Mouse (Mus musculus) liver, embryonic 12.5 days (tissue): ENCODE data around the gene Timm29. TPM values are rescaled to one million over a fixed set of nuclear protein-coding genes. Genes with fewer than 3 reads are reported as not detected.

ENCODE experiments used
- ATAC-seq: fragments of 200-750 bp; cut with Nextera tagmentation; 2 replicates; pipeline ENCODE4 v1.8.0; 2017; ENCODE audit warnings: moderate number of reproducible peaks, mild to moderate bottlenecking, moderate library complexity
- H3K27ac ChIP-seq: fragments of 300-500 bp; sonication (generic); 2 replicates; pipeline ENCODE4 v1.5.1; 2016; ENCODE audit warnings: mild to moderate bottlenecking
- H3K27me3 ChIP-seq: fragments of 300-500 bp; sonication (generic); replicated peaks from 2 replicates; pipeline ENCODE4 v1.6.1; 2016; ENCODE audit warnings: mild to moderate bottlenecking, moderate library complexity
- H3K36me3 ChIP-seq: fragments of 300-500 bp; sonication (generic); 2 replicates; pipeline ENCODE4 v1.6.1; 2016; ENCODE audit warnings: mild to moderate bottlenecking, moderate library complexity
- H3K4me1 ChIP-seq: fragments of 300-500 bp; sonication (generic); 2 replicates; pipeline ENCODE4 v1.6.1; 2016
- H3K4me2 ChIP-seq: fragments of 300-500 bp; sonication (generic); 2 replicates; pipeline ENCODE4 v1.6.1; 2016; ENCODE audit warnings: mild to moderate bottlenecking, moderate library complexity
- H3K4me3 ChIP-seq: fragments of 300-500 bp; sonication (generic); 2 replicates; pipeline ENCODE4 v1.5.1; 2016; ENCODE audit warnings: mild to moderate bottlenecking, moderate library complexity
- H3K9ac ChIP-seq: fragments of 300-500 bp; sonication (generic); 2 replicates; pipeline ENCODE4 v1.6.1; 2016; ENCODE audit warnings: mild to moderate bottlenecking, moderate library complexity
- H3K9me3 ChIP-seq: fragments of 300-500 bp; sonication (generic); replicated peaks from 2 replicates; pipeline ENCODE4 v1.6.1; 2016; ENCODE audit warnings: mild to moderate bottlenecking, moderate library complexity
- WGBS: fragments of 180-500 bp; shearing (Covaris S2); methylation state at CpG from one replicate; pipeline ENCODE4 v1.1.7; 2016; ENCODE audit not compliant: insufficient replicate concordance; 5-methylcytosine and 5-hydroxymethylcytosine counted together
- microRNA counts: library from miRNA; unstranded; fragments of <30 nt; microRNA quantifications from one replicate; lab custom pipeline; 2017
- microRNA-seq: library from miRNA; unstranded; fragments of <30 nt; microRNA quantifications from one replicate; pipeline ENCODE4, GENCODE M21; 2017
- polyA plus RNA-seq: library from polyadenylated mRNA; unstranded; fragments of >200 nt; fragmentation: Nextera tagmentation; extraction: Ambion mirVana; gene quantifications from 2 replicates; pipeline ENCODE4 v1.2.1, GENCODE M21; 2016

Timm29 gene
- polyA plus RNA-seq, 1 experiment from 2014 or later, result 32.8 TPM

DNA sequence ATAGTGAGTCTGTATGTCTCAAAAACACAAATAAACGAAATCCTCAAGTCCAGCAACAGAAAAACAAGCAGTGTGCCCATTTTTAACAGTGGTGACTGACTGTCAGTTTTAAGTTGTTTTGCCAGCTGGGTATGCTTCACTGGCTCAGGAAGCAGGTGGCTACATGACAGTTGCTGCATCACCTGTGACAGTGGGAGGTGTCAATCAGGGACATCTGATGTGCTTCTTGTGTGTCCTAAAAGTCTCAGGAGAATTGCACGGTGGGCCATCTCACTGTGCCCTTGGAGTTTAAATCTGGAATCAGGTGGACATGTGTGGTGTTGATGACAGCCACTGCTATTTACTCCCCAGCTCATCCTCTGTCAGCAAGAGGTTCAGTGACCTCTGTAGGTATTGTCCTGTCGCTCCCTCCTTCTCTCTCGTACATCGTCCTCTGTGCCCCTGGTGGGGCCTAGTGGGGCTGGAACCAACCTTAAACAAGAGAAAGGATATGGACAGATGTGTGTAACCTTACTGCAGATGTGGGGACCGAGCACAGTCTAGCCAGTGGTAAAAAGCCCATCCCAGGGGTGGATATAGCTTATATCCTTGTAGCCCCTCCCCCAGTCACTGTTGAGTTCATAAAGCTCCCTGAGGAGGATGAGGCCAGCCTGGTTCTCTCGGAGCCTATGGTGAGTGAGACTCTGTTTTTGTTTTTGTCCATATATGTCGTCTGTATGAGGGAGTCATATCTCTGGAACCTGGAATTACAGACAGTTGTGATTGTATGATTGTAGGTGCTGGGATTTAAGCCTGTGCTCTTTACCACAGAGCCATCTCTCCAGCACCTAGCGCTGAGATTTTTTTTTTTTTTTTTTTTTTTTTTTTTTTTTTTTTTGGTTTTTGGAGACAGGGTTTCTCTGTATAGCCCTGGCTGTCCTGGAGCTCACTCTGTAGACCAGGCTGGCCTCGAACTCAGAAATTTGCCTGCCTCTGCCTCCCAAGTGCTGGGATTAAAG lies 33.1 kb downstream of the Timm29 start:
- no peak overlapping the region for H3K9ac ChIP-seq
- H3K4me3 ChIP-seq, result no peak overlapping the region
- H3K36me3 ChIP-seq, result peaks cover 8% of the 10 kb centered on the region
- 81% methylated on average over 10 of the region's 10 CpGs for WGBS
- no peak overlapping the region for H3K27ac ChIP-seq
- peaks cover 41% of the 10 kb centered on the region for H3K4me1 ChIP-seq
- no peak overlapping the region for H3K4me2 ChIP-seq
- ATAC-seq, result no peak
- no peaks in the 10 kb centered on the region for H3K27me3 ChIP-seq
- no peaks in the 10 kb centered on the region for H3K9me3 ChIP-seq

DNA sequence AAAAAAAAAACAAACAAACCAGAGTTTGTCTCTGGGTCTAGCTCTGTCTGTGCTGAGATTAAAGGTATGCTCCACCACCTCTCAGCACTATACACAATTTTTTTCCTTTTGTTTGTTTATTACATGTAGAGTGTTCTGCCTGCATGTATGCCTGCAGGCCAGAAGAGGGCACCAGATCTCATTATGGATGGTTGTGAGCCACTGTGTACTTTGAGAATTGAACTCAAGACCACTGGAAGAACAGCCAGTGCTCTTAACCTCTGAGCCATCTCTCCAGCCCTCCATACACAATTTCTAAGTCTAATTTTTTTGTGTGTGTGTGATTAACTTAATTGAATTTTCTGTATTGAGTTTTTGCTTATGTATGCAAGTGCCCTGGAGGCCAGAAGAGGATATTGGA lies 34.0 kb downstream of the Timm29 start:
- H3K36me3 ChIP-seq, result peaks cover 12% of the 10 kb centered on the region
- no peak overlapping the region for H3K4me2 ChIP-seq
- peaks cover 34% of the 10 kb centered on the region for H3K4me1 ChIP-seq
- no peak for ATAC-seq
- no peak overlapping the region for H3K27ac ChIP-seq
- no peaks in the 10 kb centered on the region for H3K9me3 ChIP-seq
- no peaks in the 10 kb centered on the region for H3K27me3 ChIP-seq
- no peak overlapping the region for H3K4me3 ChIP-seq
- H3K9ac ChIP-seq, result no peak overlapping the region

DNA sequence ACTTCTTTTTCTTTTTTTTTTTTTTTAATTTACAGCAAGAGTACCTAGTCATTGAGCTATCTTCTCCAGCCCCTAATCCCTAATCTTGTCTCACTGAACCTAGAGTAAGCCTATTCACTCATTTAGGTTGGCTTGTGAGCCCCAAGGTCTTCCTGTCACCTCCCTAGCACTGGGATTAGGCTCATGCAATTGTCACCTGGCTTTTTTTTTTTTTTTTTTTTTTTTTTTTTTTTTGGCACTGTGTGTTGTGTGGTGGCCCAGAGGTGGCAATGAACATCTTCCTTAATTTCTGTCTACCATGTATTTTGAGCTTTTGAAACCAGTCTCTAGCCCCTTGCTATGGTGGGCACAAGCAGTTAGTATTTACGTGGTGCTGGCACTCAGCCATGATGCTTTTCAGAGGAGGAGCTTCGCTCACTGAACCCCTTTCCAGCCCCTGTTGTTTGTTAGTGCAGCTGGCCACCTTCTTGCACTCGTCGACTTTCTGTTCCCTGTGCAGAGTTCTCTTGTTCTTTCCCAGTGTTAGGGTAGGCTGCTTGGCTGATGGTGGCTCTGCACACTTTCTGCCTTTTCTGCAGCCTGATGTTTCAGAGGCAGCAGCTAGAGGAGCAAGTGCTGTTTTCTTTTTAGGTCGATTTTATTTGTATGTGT lies 34.7 kb downstream of the Timm29 start:
- peaks cover 17% of the 10 kb centered on the region for H3K36me3 ChIP-seq
- no peak overlapping the region for H3K9ac ChIP-seq
- no peak overlapping the region for H3K27ac ChIP-seq
- H3K4me2 ChIP-seq, result no peak overlapping the region
- H3K9me3 ChIP-seq, result no peaks in the 10 kb centered on the region
- no peaks in the 10 kb centered on the region for H3K27me3 ChIP-seq
- no peak overlapping the region for H3K4me3 ChIP-seq
- no peak for ATAC-seq
- H3K4me1 ChIP-seq, result peaks cover 27% of the 10 kb centered on the region
- 77% methylated on average over 5 of the region's 5 CpGs for WGBS

DNA sequence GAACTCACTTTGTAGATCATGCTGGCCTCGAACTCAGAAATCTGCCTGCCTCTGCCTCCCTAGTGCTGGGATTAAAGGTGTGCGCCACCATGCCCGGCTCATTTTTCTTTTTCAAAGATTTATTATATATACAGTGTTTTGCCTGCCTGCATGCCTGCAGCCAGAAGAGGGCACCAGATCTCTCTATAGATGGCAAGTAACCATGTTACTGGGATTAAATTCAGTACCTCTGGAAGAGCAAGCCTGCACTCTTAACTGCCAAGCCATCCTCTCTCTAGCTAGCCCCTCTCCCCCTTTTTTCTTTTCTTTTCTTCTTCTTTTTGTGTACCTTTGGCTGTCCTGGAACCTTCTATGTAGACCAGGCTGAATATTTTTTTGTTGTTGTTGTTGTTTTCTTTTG lies 38.2 kb downstream of the Timm29 start:
- peaks cover under 1% of the 10 kb centered on the region; the same call in 1 of the 2 replicates for H3K4me1 ChIP-seq
- ATAC-seq, result no peak
- 79% methylated on average over 3 of the region's 3 CpGs for WGBS
- no peaks in the 10 kb centered on the region for H3K27me3 ChIP-seq
- H3K4me2 ChIP-seq, result no peak overlapping the region
- no peak overlapping the region for H3K27ac ChIP-seq
- no peak overlapping the region for H3K9ac ChIP-seq
- H3K4me3 ChIP-seq, result no peak overlapping the region
- H3K36me3 ChIP-seq, result peaks cover 47% of the 10 kb centered on the region
- no peaks in the 10 kb centered on the region for H3K9me3 ChIP-seq

DNA sequence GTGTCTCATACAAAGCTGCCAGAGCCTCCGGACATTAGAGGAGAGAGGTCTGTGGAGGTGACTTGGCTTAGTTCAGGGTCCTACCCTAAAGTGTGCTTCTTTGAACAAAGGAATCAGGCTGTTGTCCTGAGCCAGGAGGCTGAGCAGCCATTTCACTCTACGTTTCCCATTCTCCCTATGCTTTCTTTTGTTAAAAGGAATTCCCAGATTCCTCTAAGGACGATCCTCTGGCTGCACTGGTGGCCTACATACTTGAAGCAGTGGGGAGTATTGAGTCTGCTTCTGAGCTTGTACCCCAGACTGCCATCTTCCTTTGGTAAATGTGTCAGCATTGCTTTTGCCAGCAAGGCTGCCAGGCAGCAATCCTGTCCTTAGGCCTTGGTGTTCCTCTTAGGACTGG lies 40.6 kb downstream of the Timm29 start:
- 82% methylated on average over 3 of the region's 3 CpGs for WGBS
- no peak overlapping the region for H3K4me2 ChIP-seq
- no peak overlapping the region for H3K9ac ChIP-seq
- no peaks in the 10 kb centered on the region for H3K27me3 ChIP-seq
- H3K27ac ChIP-seq, result no peak overlapping the region
- peaks cover 72% of the 10 kb centered on the region for H3K36me3 ChIP-seq
- no peaks in the 10 kb centered on the region for H3K4me1 ChIP-seq
- no peak for ATAC-seq
- no peaks in the 10 kb centered on the region for H3K9me3 ChIP-seq
- H3K4me3 ChIP-seq, result no peak overlapping the region

DNA sequence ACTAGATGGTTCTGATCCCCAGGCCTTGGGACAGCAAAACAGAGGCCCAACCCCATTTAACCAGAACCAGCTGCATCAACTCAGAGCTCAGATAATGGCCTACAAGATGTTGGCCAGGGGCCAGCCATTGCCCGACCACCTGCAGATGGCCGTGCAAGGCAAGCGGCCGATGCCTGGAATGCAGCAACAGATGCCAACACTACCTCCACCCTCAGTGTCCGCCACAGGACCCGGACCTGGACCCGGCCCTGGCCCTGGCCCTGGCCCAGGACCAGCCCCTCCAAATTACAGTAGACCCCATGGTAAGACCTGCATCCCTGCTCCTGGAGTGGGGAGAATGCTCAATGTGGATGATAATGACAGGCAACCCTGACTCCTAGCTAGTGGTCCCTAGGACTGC lies 43.1 kb downstream of the Timm29 start:
- Histone ChIP-seq H3K4me3 (no peak overlapping the region), H3K4me2 (no peak overlapping the region), H3K9me3 (no peaks in the 10 kb centered on the region), H3K36me3 (peaks cover 97% of the 10 kb centered on the region), H3K27ac (no peak overlapping the region), H3K27me3 (no peaks in the 10 kb centered on the region), H3K4me1 (no peaks in the 10 kb centered on the region), H3K9ac (no peak overlapping the region)
- ATAC-seq, result no peak
- 86% methylated on average over 7 of the region's 7 CpGs for WGBS

DNA sequence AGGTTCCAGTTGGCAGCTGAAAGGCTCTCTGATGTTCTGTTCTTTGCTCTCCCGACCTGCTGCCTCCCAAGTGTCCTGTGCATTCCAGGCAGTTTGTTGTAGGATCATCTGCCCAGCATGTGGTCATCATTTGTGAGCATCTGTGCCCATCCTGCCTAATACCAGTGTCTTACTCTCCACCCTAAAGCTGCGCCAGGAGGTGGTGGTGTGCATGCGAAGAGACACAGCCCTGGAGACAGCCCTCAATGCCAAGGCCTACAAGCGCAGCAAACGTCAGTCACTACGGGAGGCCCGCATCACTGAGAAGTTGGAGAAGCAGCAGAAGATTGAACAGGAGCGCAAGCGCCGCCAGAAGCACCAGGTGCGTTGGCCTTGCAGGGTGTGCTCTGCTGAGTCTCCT lies 46.5 kb downstream of the Timm29 start:
- Histone ChIP-seq H3K27ac (no peak overlapping the region), H3K27me3 (no peaks in the 10 kb centered on the region), H3K9me3 (no peaks in the 10 kb centered on the region), H3K4me3 (no peak overlapping the region), H3K36me3 (peaks cover 100% of the 10 kb centered on the region), H3K4me1 (no peaks in the 10 kb centered on the region), H3K9ac (no peak overlapping the region), H3K4me2 (no peak overlapping the region)
- ATAC-seq, result no peak
- WGBS, result 95% methylated on average over 11 of the region's 11 CpGs

MicroRNAs within 50 kb of the gene (microRNA counts, 519-probe panel; counts per million panel counts)
- 582 counts per million, percentile 70 among the panel's probes with 10 or more counts for microRNA mmu-miR-1946b (lab: Ali Mortazavi, UCI)

Small RNA genes lying within 50 kb of the gene (microRNA-seq; reads per million reads assigned to microRNA genes)
- not detected for gene Mir1946b

Other genes with a start within 250 kb of the Timm29 start
- 84.1 and 85.3 TPM in 2 replicates for gene Ilf3, start 224.9 kb upstream of the Timm29 start, polyA plus RNA-seq
- 31.2 and 32.7 TPM in 2 replicates for gene Qtrt1, start 180.9 kb upstream of the Timm29 start, polyA plus RNA-seq
- gene Dnm2, start 167.8 kb upstream of the Timm29 start, polyA plus RNA-seq, result 72.2 and 75.5 TPM in 2 replicates
- 42.8 and 44.0 TPM in 2 replicates for gene Tmed1, start 82.5 kb upstream of the Timm29 start, polyA plus RNA-seq
- gene AB124611, start 66.5 kb upstream of the Timm29 start, polyA plus RNA-seq, result 2.6 and 3.1 TPM in 2 replicates
- gene Carm1, start 45.8 kb upstream of the Timm29 start, polyA plus RNA-seq, result 39.0 and 41.0 TPM in 2 replicates
- 10.0 and 10.5 TPM in 2 replicates for gene Yipf2, start 106 bp downstream of the Timm29 start, polyA plus RNA-seq
- 47.0 and 47.2 TPM in 2 replicates for gene Smarca4, start 23.4 kb downstream of the Timm29 start, polyA plus RNA-seq
- 31.1 and 32.9 TPM in 2 replicates for gene Ldlr, start 130.8 kb downstream of the Timm29 start, polyA plus RNA-seq
- gene Spc24, start 167.6 kb downstream of the Timm29 start, polyA plus RNA-seq, result 112 and 114 TPM in 2 replicates
- 5.0 and 5.5 TPM in 2 replicates for gene Kank2, start 206.0 kb downstream of the Timm29 start, polyA plus RNA-seq
- gene Angptl8, start 242.8 kb downstream of the Timm29 start, polyA plus RNA-seq, result 13.4 and 14.1 TPM in 2 replicates